Comparison of ENCODE assay signal across 28 mouse cellular contexts in the genomic region with DNA sequence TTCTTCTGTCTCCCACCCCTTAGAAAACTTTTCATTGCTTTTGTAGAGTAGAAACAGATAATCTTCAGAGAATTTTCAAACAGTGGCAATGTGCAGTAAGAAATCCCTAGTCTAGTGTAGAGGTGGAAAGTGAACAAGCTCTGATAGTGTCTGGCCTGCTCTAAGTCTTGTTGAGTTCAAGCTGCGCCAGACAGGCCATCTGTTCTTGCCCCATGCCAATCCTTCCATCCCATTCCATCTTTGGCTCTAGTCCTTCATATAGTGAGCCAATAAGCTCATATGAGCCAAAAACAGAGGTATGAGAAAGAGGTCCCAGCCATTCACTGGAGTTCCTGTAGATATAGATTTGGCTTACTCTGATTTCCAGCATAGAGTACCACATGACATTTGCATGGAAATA. TPM values are rescaled to one million over a fixed set of nuclear protein-coding genes. Genes with fewer than 3 reads are reported as not detected.
A peak's percentile ranks its signal among the peaks of the same experiment; 100 is the strongest.
DNase-seq lines count a peak whose midpoint lies in the region; ATAC-seq and TF ChIP-seq lines count a peak whose summit lies in the region.
"Had no signal": no experiment of that assay in that cellular context is flagged by ENCODE, and none has a peak within 500 bp of the region (broad histone marks: within the 10 kb centered on the region; RNA-seq: fewer than 3 reads in every experiment).

No protein-coding gene starts in this region.

- 84% methylated on average over 1 of the region's 1 CpGs for WGBS in midbrain, postnatal 0 days
- WGBS in midbrain, embryonic 16.5 days, result 82% methylated on average over 1 of the region's 1 CpGs

- H3K27ac ChIP-seq in midbrain, postnatal 0 days (ENCODE audit: low read depth, low read length), result no peak overlapping the region
- no peak overlapping the region for H3K27ac ChIP-seq in midbrain, embryonic 16.5 days (ENCODE audit: low read length)
- H3K27ac ChIP-seq: forebrain, embryonic 12.5 days; heart, embryonic 13.5 days; hindbrain, embryonic 12.5 days; kidney, embryonic 15.5 days; liver, embryonic 13.5 days; midbrain, embryonic 12.5 days; neural tube, embryonic 12.5 days had no signal

- no peak overlapping the region for H3K4me2 ChIP-seq in midbrain, postnatal 0 days (ENCODE audit: low read depth, low read length, poor library complexity, severe bottlenecking)
- no peak overlapping the region for H3K4me2 ChIP-seq in midbrain, embryonic 16.5 days (ENCODE audit: low read length)
- H3K4me2 ChIP-seq: forebrain, embryonic 12.5 days; heart, embryonic 13.5 days; hindbrain, embryonic 12.5 days; kidney, embryonic 15.5 days; liver, embryonic 13.5 days; midbrain, embryonic 12.5 days; neural tube, embryonic 12.5 days had no signal

- peak; percentile 45; the same call in 1 of the 2 replicates for ATAC-seq in cerebellum, adult (ENCODE audit: insufficient number of reproducible peaks, low FRiP score, low TSS enrichment)
- ATAC-seq in midbrain, postnatal 0 days (ENCODE audit: low FRiP score), result no peak
- ATAC-seq in midbrain, embryonic 16.5 days, result no peak

- no peak for TF ChIP-seq CTCF in midbrain, postnatal 0 days (IDR thresholded peaks at IDR 0.05)

- DNase-seq in cerebellum, postnatal 4 days (ENCODE audit: low spot score in 2 of 2), result no peak
- peak; percentile 22 for DNase-seq in midbrain, postnatal 0 days (ENCODE audit: low spot score)
- peak; percentile 79 for DNase-seq in cerebellum, postnatal 10 days
- DNase-seq in kidney, postnatal 25 days, result no peak
- no peak for DNase-seq in heart, adult 9 months (ENCODE audit: low spot score in 2 of 2)
- DNase-seq: adrenal gland, postnatal 10 days; gastrocnemius, postnatal 25 days; heart, postnatal 14 days; kidney, adult 11 months; kidney, postnatal 4 days; liver, embryonic 13.5 days; lung, adult 2 months; right cerebral cortex, postnatal 25 days; spleen, adult 18-20 months; thymus, postnatal 25 days had no signal

- peaks cover 4% of the 10 kb centered on the region; the same call in 1 of the 2 replicates for H3K27me3 ChIP-seq in midbrain, postnatal 0 days (ENCODE audit: insufficient read depth, low read length)
- no peaks in the 10 kb centered on the region for H3K27me3 ChIP-seq in midbrain, embryonic 16.5 days (ENCODE audit: control insufficient read depth, insufficient read depth, low read depth, low read length)
- H3K27me3 ChIP-seq: liver, embryonic 13.5 days had no signal

- H3K4me3 ChIP-seq in midbrain, postnatal 0 days (ENCODE audit: low read depth, low read length), result no peak overlapping the region
- H3K4me3 ChIP-seq in midbrain, embryonic 16.5 days (ENCODE audit: low read depth, low read length), result no peak overlapping the region
- H3K4me3 ChIP-seq: forebrain, embryonic 12.5 days; heart, embryonic 13.5 days; hindbrain, embryonic 12.5 days; kidney, embryonic 15.5 days; liver, embryonic 13.5 days; midbrain, embryonic 12.5 days; neural tube, embryonic 12.5 days had no signal

- H3K36me3 ChIP-seq in midbrain, postnatal 0 days (ENCODE audit: insufficient read depth, low read length), result no peaks in the 10 kb centered on the region
- no peaks in the 10 kb centered on the region for H3K36me3 ChIP-seq in midbrain, embryonic 16.5 days (ENCODE audit: control insufficient read depth, insufficient read depth, low read length)
- H3K36me3 ChIP-seq: forebrain, embryonic 12.5 days; heart, embryonic 13.5 days; hindbrain, embryonic 12.5 days; kidney, embryonic 15.5 days; liver, embryonic 13.5 days; midbrain, embryonic 12.5 days; neural tube, embryonic 12.5 days had no signal

- no peaks in the 10 kb centered on the region for H3K4me1 ChIP-seq in midbrain, postnatal 0 days (ENCODE audit: insufficient read depth, low read length)
- H3K4me1 ChIP-seq in midbrain, embryonic 16.5 days (ENCODE audit: control insufficient read depth, insufficient read depth, low read length), result no peaks in the 10 kb centered on the region
- H3K4me1 ChIP-seq: forebrain, embryonic 12.5 days; heart, embryonic 13.5 days; hindbrain, embryonic 12.5 days; kidney, embryonic 15.5 days; midbrain, embryonic 12.5 days; neural tube, embryonic 12.5 days had no signal

- no peak overlapping the region for H3K9ac ChIP-seq in midbrain, postnatal 0 days (replicated peaks; ENCODE audit: low read length, poor library complexity, severe bottlenecking)
- H3K9ac ChIP-seq in midbrain, embryonic 16.5 days (ENCODE audit: low read depth, low read length), result no peak overlapping the region
- H3K9ac ChIP-seq: forebrain, embryonic 12.5 days; heart, embryonic 13.5 days; hindbrain, embryonic 12.5 days; kidney, embryonic 15.5 days; liver, embryonic 13.5 days; midbrain, embryonic 12.5 days; neural tube, embryonic 12.5 days had no signal

- H3K9me3 ChIP-seq in midbrain, postnatal 0 days (ENCODE audit: low read length), result no peaks in the 10 kb centered on the region
- H3K9me3 ChIP-seq in midbrain, embryonic 16.5 days (replicated peaks; ENCODE audit: control insufficient read depth, low read length, poor library complexity, severe bottlenecking), result no peaks in the 10 kb centered on the region
- H3K9me3 ChIP-seq: forebrain, embryonic 12.5 days; hindbrain, embryonic 12.5 days; kidney, embryonic 15.5 days; liver, embryonic 13.5 days; midbrain, embryonic 12.5 days; neural tube, embryonic 12.5 days had no signal

RNA-seq across cellular contexts. Expression of a gene that starts 38.9 kb away (rescaled TPM):
- not detected in 2 replicates for total RNA-seq in midbrain, postnatal 0 days (2014; rRNA removed)
- polyA plus RNA-seq in midbrain, postnatal 0 days (2015; fragmentation: Nextera tagmentation; extraction: Ambion mirVana), result not detected in 2 replicates
- polyA plus RNA-seq in midbrain, embryonic 16.5 days (2015; fragmentation: Nextera tagmentation; extraction: Ambion mirVana), result not detected in 2 replicates
- total RNA-seq: adrenal gland, postnatal 10 days; gastrocnemius, postnatal 25 days; heart, adult 18-20 months; heart, postnatal 14 days; left cerebral cortex, postnatal 25 days; megakaryocyte, adult 5-6 weeks had no signal
- polyA plus RNA-seq: embryonic facial prominence, embryonic 11.5 days; forebrain, embryonic 12.5 days; heart, embryonic 13.5 days; hindbrain, embryonic 12.5 days; kidney, embryonic 15.5 days; limb, embryonic 14.5 days; liver, embryonic 13.5 days; lung, adult 2 months; midbrain, embryonic 12.5 days; neural tube, embryonic 12.5 days had no signal

RNA-seq across cellular contexts. Expression of a gene that starts 52.6 kb away (rescaled TPM):
- total RNA-seq in midbrain, postnatal 0 days (2014; rRNA removed), result not detected in 2 replicates
- polyA plus RNA-seq in midbrain, postnatal 0 days (2015; fragmentation: Nextera tagmentation; extraction: Ambion mirVana), result 0.10 TPM in 1 of 2 replicates, not detected in the other
- 0.11 TPM in 1 of 2 replicates, not detected in the other for polyA plus RNA-seq in midbrain, embryonic 16.5 days (2015; fragmentation: Nextera tagmentation; extraction: Ambion mirVana)
- polyA plus RNA-seq: heart, embryonic 13.5 days had no signal

Comparison
In these comparisons a context has a peak if more than half of its experiments do, and no peak if none do; other contexts are left out.
1. DNase-seq: peak in midbrain, postnatal 0 days (single experiment) and cerebellum, postnatal 10 days (2 of 2); none in cerebellum, postnatal 4 days (0 of 2), kidney, postnatal 25 days (0 of 2) and heart, adult 9 months (0 of 2).